Mouse (Mus musculus) bone marrow, adult 2 months (tissue): ENCODE data around the gene Diaph3.

ENCODE experiments used
- CTCF ChIP-seq: fragments of 200-500 bp; IDR thresholded peaks from 2 replicates; pipeline ENCODE4 v1.5.1; 2011; ENCODE audit warnings: low read length, control low read depth; ENCODE audit not compliant: control insufficient read depth, insufficient read depth
- POLR2A ChIP-seq: fragments of 200-500 bp; IDR thresholded peaks from 2 replicates; pipeline ENCODE4 v1.6.1; 2011; ENCODE audit warnings: low read depth, mild to moderate bottlenecking, control low read depth, low read length, borderline replicate concordance; ENCODE audit not compliant: control insufficient read depth

DNA sequence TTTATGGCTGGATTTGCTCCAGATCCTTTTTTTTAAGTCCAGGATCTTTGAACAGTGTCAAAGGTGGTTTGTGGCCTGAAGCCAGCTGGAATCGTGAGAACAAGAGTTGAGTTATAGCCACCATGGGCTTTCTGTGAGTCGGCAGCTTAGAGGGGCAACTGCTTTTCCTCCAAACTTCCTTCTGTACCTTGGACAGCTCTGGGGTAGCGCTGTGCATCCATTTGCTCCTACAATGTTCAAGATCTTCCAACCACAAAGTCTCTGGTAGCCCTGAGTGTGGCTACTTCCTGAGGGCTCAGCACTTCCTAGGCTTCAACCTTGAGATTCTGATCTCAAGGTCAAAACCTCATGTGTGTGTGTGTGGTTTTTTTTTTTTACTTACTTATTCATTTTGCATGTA lies 437.0 kb downstream of the Diaph3 start:
- TF ChIP-seq CTCF (no peak), POLR2A (no peak)
